Mouse (Mus musculus) heart, postnatal 14 days (tissue): Measurements from ENCODE around the gene Il1r1. TPM values are rescaled to one million over a fixed set of nuclear protein-coding genes. Genes with fewer than 3 reads are reported as not detected.
"Not testable (repeated sequence)": the region's sequence is repeated elsewhere in the genome, so short reads cannot be mapped to it uniquely, and the experiment has no call there.

Experiments used
- DNase-seq, 2 experiments: peaks; one replicate each; pipeline ENCODE4 v3.0.0; 2021 to 2022
- intact Hi-C: fragments of 180-260 bp; cut with DNase I; formaldehyde crosslinking; loops from one replicate; pipeline ENCODE4 v1.15.1; 2025
- total RNA-seq, 2 experiments: library from RNA; stranded (reverse); gene quantifications; 2 replicates each; pipeline ENCODE4 v1.2.3; 2021

Gene Il1r1
- total RNA-seq, 2 experiments from 2014 or later = 6.9 to 7.4 TPM

DNA sequence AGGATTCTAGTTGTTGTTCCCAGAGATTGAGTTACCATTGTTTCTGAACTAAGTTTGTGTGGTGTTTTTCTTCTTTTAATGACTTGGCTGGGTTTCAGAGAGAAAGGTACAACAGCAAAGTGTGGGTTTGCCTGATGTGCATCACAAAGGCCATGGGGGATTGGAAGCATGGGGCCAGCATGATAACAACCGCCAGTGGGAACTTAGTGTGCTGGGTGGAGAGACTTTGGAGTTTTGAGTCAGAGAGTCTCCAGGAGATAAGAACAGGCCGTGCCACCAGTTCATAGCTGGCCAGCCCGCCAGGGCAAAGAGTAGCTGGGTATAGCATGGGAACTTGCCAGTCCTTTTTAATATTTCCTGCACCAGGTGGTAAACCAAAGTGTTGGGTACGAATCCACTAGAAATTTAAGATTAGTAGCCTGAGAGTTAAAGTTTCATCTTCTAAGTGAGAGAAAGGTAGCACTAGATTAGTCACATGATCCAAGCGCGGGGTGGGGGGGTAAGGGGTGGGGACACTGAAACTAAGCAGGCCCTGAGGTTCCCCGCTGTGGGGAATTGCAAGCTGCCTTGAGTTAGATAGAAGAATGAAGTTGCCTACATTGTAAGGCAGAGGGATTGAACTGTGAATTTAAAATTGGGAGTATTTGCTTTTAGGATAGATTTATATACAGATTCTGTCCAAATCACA lies 78.4 kb downstream of the Il1r1 start:
- no peak for DNase-seq
- intact Hi-C loops = no loop called here

DNA sequence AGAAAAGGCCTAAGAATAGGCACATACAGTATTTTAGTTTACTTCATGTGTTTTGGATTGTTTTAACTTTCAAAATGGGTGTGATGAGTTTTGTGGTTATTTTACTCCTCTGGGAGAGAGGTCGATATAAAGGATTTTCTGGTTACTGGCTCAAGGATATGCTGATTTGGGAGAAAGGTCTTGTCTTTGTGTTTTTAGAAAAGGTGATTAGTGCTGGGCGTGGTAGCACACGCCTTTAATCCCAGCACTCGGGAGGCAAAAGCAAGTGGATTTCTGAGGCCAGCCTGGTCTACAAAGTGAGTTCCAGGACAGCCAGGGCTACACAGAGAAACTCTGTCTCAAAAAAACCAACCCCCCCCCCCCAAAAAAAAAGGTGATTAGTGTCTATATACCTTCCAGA lies 79.4 kb downstream of the Il1r1 start:
- intact Hi-C loops = not testable (repeated sequence)

DNA sequence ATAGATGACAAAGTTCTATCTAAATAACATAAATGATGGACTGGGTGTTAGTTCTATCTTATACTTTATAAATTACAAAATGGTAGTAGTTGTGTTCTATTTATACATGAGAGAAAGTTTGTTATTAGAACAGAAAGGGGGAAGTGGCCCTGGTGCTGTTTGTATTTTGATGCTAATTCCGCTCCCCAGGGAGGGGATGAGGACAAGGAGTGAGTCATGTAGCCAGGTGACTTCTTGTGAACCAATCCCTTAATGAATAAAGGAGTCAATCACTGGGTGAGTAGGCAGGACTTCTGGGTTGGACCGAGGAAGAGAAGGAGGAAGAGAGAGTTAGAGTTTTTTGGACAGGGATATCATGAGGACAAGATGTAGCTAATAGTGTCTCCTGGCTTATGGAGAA lies 81.2 kb downstream of the Il1r1 start:
- intact Hi-C loops = no loop called here
- no peak for DNase-seq

More for the DNA sequence above, 79.4 kb downstream of the Il1r1 start:
- not testable (repeated sequence) for DNase-seq

DNA sequence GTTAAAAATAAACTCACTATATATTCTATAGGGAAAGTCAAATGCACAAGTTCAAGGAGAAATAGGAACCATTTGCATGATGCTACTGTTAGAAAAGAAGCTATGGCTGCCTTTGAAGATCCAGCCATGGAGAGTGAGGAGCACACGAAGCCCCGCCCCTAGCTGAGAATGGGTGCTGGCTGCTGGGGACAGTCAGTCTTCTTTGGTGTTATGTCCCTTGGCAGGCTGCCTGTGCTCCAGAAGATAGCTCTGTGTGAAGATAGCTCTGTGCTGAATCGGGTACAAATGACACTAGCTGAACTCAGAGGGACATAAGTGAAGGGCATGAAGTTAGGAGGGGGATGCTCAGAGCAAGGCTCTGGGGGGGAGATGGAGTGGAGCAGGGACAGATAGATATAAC lies 86.2 kb downstream of the Il1r1 start:
- intact Hi-C loops = no loop called here
- DNase-seq = peak in 1 of 2 experiments; percentile 14

- intact Hi-C loops = no loop called here
- DNase-seq = no peak
Observed at GRCm38 (mm10) chr1:40311625-40312024, 86.7 kb downstream of the Il1r1 start.

- intact Hi-C loops = no loop called here
- no peak for DNase-seq
Observed at GRCm38 (mm10) chr1:40314016-40314415, 89.1 kb downstream of the Il1r1 start.

- intact Hi-C loops = no loop called here
- no peak for DNase-seq
Observed at GRCm38 (mm10) chr1:40317657-40318056, 92.8 kb downstream of the Il1r1 start.

- intact Hi-C loops = no loop called here
- DNase-seq = no peak
Observed at GRCm38 (mm10) chr1:40321824-40322223, 96.9 kb downstream of the Il1r1 start.

DNA sequence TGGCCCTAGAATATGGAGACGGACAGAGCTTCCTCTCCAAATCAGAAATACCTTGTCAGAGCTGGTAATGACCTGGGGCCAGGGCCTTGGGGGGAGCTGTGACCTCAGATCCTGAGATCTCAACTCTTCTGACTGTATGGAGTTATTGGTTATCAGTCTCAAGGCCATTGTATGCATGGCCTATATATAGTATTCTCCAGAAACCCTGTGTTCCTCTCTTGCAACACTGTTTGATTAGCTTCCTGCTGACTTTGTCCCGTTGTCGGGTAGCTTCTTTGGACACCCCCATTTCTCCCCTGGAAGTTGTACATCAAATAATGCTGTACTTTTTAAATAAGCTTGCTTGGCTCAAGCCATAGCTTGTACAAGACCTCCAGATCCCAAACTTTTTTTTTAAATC lies 97.7 kb downstream of the Il1r1 start:
- no peak for DNase-seq
- intact Hi-C loops = no loop called here

DNA sequence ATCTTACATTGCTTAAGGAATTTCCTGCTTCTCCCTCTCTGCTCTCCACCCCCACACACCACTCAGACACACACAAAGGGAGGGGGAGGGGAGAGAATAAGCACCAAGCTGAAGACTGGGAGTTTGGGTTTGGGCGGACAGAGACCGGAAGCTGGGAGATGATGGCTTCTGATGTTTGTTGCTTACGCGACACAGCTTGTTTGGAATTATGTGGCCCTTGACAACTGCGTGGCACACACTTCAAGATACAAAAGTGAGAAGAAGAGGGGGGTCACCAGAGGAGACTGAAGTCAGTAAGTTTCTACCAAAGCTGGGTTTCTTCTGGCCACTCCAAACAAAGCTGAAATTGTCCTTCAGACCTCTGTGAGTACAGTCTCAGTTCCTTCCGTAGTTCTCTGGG lies 99.6 kb downstream of the Il1r1 start, which contains the start of gene Il1rl2:
Gene Il1rl2 (plus strand): TSS at position 154 of the 400 bp plus-strand sequence.
- intact Hi-C loops = no loop called here
- DNase-seq = peak; percentile 22 to 49

DNA sequence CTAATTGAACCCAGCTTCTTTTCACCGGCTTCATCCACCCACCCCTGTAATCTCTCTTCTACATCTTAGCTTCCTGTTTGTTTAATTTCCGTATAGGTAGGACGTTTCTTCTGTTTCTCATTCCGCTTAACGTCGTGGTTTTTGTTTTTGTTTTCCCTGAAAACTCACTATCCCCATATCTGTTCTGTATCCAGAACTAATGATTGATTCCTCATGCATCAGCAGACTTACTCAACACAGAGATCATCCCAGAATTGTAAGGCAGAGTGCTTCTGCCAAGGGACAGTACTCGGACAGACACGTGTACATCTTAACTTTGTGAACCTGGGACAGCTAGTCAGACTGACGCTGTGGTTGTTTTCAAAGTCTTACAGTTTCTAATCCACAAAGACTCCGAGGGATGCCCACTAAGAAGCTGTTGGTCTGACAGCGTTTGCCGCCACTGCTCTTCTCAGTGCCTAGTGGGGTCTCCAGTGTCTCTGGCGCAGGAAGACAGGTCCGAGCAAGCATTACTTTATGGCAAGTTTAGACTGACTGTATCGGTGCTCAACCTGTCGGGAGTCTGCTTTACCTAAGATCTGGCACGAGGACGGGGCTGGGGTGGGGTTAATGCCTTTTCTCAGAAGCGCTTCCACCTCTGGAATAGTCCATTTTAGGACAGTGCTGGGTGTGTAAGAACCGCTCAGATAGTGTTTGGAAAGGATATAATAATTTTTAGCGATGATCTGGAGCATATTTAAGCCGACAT lies 100.2 kb downstream of the Il1r1 start:
- DNase-seq = peak in 1 of 2 experiments; percentile 8
- intact Hi-C loops = loop anchor here (5.0 kb wide), 1 partner anchor 47 kb away; no protein-coding TSS in a partner anchor

GRCm38 (mm10) chr1:40325711-40326327 lies 100.9 kb downstream of the Il1r1 start:
- intact Hi-C loops = loop anchor here (5.0 kb wide), 1 partner anchor 46 kb away; no protein-coding TSS in a partner anchor
- DNase-seq = peak in 1 of 2 experiments; percentile 23

DNA sequence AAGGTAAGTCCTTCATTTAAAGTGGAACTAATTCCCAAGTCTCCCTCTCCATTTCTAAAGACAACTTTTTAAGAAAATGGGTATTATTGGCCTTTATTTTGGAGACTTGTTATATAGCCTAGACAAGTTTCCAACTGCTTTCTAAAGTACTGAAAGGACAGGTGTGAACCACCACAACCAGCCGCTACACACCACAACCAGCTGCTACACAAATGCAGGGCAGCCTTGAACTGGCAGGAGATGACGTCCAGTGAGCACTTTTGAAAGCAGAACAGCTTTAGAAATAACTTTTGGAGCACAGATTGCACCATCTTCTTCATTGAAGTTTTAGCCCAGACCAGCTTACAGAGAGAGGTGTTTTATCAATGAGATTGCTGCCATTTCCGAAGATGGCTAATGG lies 102.7 kb downstream of the Il1r1 start:
- intact Hi-C loops = loop anchor here (5.0 kb wide), 1 partner anchor 45 kb away; no protein-coding TSS in a partner anchor
- DNase-seq = no peak

- no peak for DNase-seq
- intact Hi-C loops = loop anchor here (5.0 kb wide), 1 partner anchor 43 kb away; no protein-coding TSS in a partner anchor
Observed at GRCm38 (mm10) chr1:40329526-40329925, 104.6 kb downstream of the Il1r1 start.

GRCm38 (mm10) chr1:40330181-40330580 lies 105.3 kb downstream of the Il1r1 start:
- intact Hi-C loops = no loop called here
- no peak for DNase-seq

GRCm38 (mm10) chr1:40339346-40339745 lies 114.5 kb downstream of the Il1r1 start:
- no peak for DNase-seq
- intact Hi-C loops = no loop called here

DNA sequence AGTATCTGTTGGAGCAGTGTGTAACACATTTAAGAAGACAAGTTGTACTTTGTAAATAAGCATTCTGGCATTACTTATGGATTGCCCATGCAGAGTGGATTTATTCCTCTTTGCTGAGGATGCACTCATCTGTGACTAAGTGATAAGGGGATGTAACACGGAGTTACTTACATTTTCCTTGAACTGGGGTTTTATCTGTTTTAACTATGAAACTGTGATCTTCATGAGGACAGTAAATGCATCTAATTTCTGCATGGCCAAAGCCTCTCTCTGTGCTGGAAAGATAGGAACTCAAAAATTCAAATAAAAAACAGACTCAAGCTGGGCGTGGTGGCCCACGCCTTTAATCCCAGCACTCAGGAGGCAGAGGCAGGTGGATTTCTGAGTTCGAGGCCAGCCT lies 115.2 kb downstream of the Il1r1 start:
- no peak for DNase-seq
- intact Hi-C loops = no loop called here

- DNase-seq = no peak
- intact Hi-C loops = no loop called here
Observed at GRCm38 (mm10) chr1:40352158-40352903, 127.5 kb downstream of the Il1r1 start.

DNA sequence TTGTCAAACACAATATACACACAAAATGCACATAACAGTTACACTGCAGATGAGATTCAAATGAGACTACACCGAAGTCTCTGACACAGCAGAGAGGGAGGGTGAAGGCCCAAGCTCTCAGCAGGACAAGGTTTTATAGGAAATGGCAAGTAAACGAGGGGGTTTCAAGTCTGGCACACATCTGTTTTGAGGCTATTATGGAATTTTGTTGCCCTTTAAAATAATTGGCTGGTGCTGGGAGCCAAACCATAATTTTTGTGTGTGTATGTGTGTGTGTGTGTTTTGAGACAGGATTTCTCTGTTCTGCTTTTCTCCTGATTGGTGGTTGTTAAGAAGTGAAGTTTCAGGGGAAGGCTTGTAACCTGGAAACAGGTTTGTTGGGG lies 128.0 kb downstream of the Il1r1 start:
- intact Hi-C loops = no loop called here
- no peak for DNase-seq

DNA sequence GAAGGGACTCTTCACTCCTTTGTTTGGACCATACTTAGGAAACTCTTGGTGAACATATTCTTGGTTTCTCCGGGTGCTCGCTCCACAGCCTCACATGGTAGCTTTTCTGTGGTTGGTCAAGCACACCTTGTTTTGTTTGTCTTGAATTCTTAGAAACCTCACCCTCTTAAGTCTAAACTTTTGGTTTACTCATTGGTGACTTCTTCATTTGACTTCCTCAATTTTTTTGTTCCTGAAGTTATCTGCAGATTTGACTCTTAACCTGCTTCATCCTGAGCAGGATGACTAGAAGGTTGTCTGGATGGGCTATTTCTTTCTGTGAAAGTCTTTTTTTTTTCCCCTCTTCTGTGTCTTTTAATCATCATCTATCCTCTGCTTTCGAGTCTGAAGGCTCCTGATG lies 129.8 kb downstream of the Il1r1 start:
- no peak for DNase-seq
- intact Hi-C loops = no loop called here

DNA sequence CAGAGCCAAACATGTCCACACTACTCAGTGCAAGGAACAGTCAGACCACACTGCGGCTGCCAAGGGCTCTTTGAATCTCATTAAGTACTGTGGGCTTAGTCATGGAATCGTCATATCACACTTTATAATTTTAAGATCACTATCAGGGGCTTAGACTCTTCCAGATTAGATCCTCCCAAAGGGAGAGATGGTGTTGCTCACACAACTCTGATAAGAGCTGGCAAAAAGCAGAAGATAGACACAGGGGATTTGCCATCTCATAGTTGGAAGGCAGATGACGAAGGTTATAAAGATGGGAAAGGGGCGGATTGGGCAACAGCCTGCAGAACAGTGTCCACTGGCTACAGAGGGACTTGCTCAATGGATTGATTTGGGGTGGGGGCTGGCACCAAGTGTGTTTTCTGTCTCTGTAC lies 130.6 kb downstream of the Il1r1 start:
- intact Hi-C loops = no loop called here
- DNase-seq = no peak
